Mouse (Mus musculus) cortical plate, adult 2 months (tissue): ENCODE measurements around the gene Ncaph.

ENCODE experiments used
- CTCF ChIP-seq: fragments of 200-500 bp; IDR thresholded peaks from 2 replicates; pipeline ENCODE4 v1.5.1; 2011; ENCODE audit warnings: mild to moderate bottlenecking, control low read depth, low read length; ENCODE audit not compliant: insufficient read depth; ENCODE audit errors: extremely low read depth
- POLR2A ChIP-seq: fragments of 200-500 bp; IDR thresholded peaks from 2 replicates; pipeline ENCODE4 v1.6.1; 2011; ENCODE audit warnings: mild to moderate bottlenecking, low read length, control low read depth; ENCODE audit not compliant: insufficient read depth; ENCODE audit errors: extremely low read depth

- TF ChIP-seq CTCF (no peak), POLR2A (no peak)
These were observed 4.8 kb downstream of the Ncaph start for GRCm38 (mm10) chr2:127128926-127129325.
